Mouse (Mus musculus): ENCODE data around the gene Agt.

GRCm38 (mm10) chr8:124532626-124533025 lies 36.9 kb downstream of the Agt start:
- TF ChIP-seq GATA1 (IDR thresholded peaks at IDR 0.05; ENCODE audit: borderline replicate concordance, low read length) (no peak), FLI1 (IDR thresholded peaks at IDR 0.05; ENCODE audit: low read length) (no peak)
